ENCODE assay signal across 25 mouse cellular contexts in genomic region chr2:169006549-169006948, GRCm38 (mm10). TPM values are rescaled to one million over a fixed set of nuclear protein-coding genes. Genes with fewer than 3 reads are reported as not detected.
DNase-seq lines count a peak whose midpoint lies in the region; ATAC-seq and TF ChIP-seq lines count a peak whose summit lies in the region.
"Had no signal": no experiment of that assay in that cellular context is flagged by ENCODE, and none has a peak within 500 bp of the region (broad histone marks: within the 10 kb centered on the region; RNA-seq: fewer than 3 reads in every experiment).

No protein-coding gene starts in this region.

- H3K27me3 ChIP-seq in kidney, embryonic 16.5 days (ENCODE audit: insufficient read depth, low read length), result no peaks in the 10 kb centered on the region
- no peaks in the 10 kb centered on the region for H3K27me3 ChIP-seq in myocyte (ENCODE audit: control insufficient read depth, insufficient read depth, insufficient read length)
- H3K27me3 ChIP-seq in hindbrain, embryonic 10.5 days (ENCODE audit: insufficient read depth, poor library complexity, severe bottlenecking), result no peaks in the 10 kb centered on the region
- H3K27me3 ChIP-seq: embryonic facial prominence, embryonic 15.5 days; neural tube, embryonic 15.5 days; stomach, embryonic 15.5 days had no signal

- H3K27ac ChIP-seq in kidney, embryonic 16.5 days (ENCODE audit: low read length), result peak overlapping the region; percentile 15; the same call in 1 of the 2 replicates
- H3K27ac ChIP-seq in hindbrain, embryonic 10.5 days, result no peak overlapping the region
- H3K27ac ChIP-seq: embryonic facial prominence, embryonic 15.5 days; hindbrain, postnatal 0 days; liver, embryonic 14.5 days; neural tube, embryonic 15.5 days; stomach, embryonic 15.5 days had no signal

- peak; percentile 7 for DNase-seq in kidney, adult 11 months
- no peak for DNase-seq in kidney, postnatal 14 days
- peak; percentile 98 for DNase-seq in R1 (ENCODE audit: low read depth, low spot score)
- no peak for DNase-seq in hindbrain, embryonic 10.5 days (ENCODE audit: low spot score)
- DNase-seq in left cerebral cortex, adult 18-20 months (ENCODE audit: low spot score in 2 of 2), result no peak
- DNase-seq: adrenal gland, postnatal 14 days; cerebellum, adult 9-10 months; gastrocnemius, postnatal 10 days; heart, adult 11 months; layer of hippocampus, postnatal 36 days; lung, embryonic 14.5 days; lung, postnatal 36 days; thymus, adult 18-20 months; thymus, postnatal 36 days had no signal

- no peaks in the 10 kb centered on the region for H3K9me3 ChIP-seq in kidney, embryonic 16.5 days (ENCODE audit: low read length)
- no peaks in the 10 kb centered on the region for H3K9me3 ChIP-seq in hindbrain, embryonic 10.5 days
- H3K9me3 ChIP-seq: embryonic facial prominence, embryonic 15.5 days; neural tube, embryonic 15.5 days; stomach, embryonic 15.5 days had no signal

- H3K9ac ChIP-seq in kidney, embryonic 16.5 days (replicated peaks; ENCODE audit: low read length), result no peak overlapping the region
- H3K9ac ChIP-seq: embryonic facial prominence, embryonic 15.5 days; liver, embryonic 14.5 days; lung, embryonic 14.5 days; neural tube, embryonic 15.5 days; stomach, embryonic 15.5 days had no signal

- H3K79me2 ChIP-seq in myocyte (ENCODE audit: control insufficient read depth, insufficient read depth), result no peaks in the 10 kb centered on the region

- TF ChIP-seq POLR2A in myocyte (IDR thresholded peaks at IDR 0.05; ENCODE audit: insufficient read length, low read depth), result no peak

- no peak overlapping the region for H3ac ChIP-seq in myocyte (ENCODE audit: control insufficient read depth, insufficient read length)

- ATAC-seq in kidney, embryonic 16.5 days (ENCODE audit: low FRiP score, low TSS enrichment), result no peak
- no peak for ATAC-seq in megakaryocyte-erythroid progenitor cell, adult 5-6 weeks (replicated peaks; ENCODE audit: low FRiP score, low TSS enrichment, poor library complexity, severe bottlenecking)
- ATAC-seq: forebrain, embryonic 14.5 days; hindbrain, postnatal 0 days; intestine, embryonic 16.5 days had no signal

- H3K4me1 ChIP-seq in kidney, embryonic 16.5 days (ENCODE audit: insufficient read depth, low read length), result peaks cover 40% of the 10 kb centered on the region
- peaks cover 12% of the 10 kb centered on the region for H3K4me1 ChIP-seq in hindbrain, embryonic 10.5 days (replicated peaks)
- H3K4me1 ChIP-seq: stomach, embryonic 15.5 days had no signal

- no peak overlapping the region for H3K4me3 ChIP-seq in kidney, embryonic 16.5 days (ENCODE audit: low read length)
- peak overlapping the region; percentile 8 for H3K4me3 ChIP-seq in myocyte
- H3K4me3 ChIP-seq in hindbrain, embryonic 10.5 days, result no peak overlapping the region
- H3K4me3 ChIP-seq: embryonic facial prominence, embryonic 15.5 days; neural tube, embryonic 15.5 days; stomach, embryonic 15.5 days had no signal

- H3K4me2 ChIP-seq in kidney, embryonic 16.5 days (replicated peaks; ENCODE audit: low read depth, low read length), result no peak overlapping the region
- H3K4me2 ChIP-seq in myocyte (ENCODE audit: low read depth), result no peak overlapping the region
- H3K4me2 ChIP-seq: embryonic facial prominence, embryonic 15.5 days; heart, embryonic 11.5 days; lung, embryonic 14.5 days; neural tube, embryonic 15.5 days; stomach, embryonic 15.5 days had no signal

- 62% methylated on average over 10 of the region's 10 CpGs for WGBS in kidney, embryonic 16.5 days
- 80% methylated on average over 10 of the region's 10 CpGs for WGBS in hindbrain, embryonic 10.5 days

- H3K36me3 ChIP-seq in kidney, embryonic 16.5 days (ENCODE audit: insufficient read depth, low read length), result no peaks in the 10 kb centered on the region
- no peaks in the 10 kb centered on the region for H3K36me3 ChIP-seq in myocyte (ENCODE audit: control insufficient read depth, insufficient read depth)
- no peaks in the 10 kb centered on the region for H3K36me3 ChIP-seq in hindbrain, embryonic 10.5 days
- H3K36me3 ChIP-seq: embryonic facial prominence, embryonic 15.5 days; neural tube, embryonic 15.5 days; stomach, embryonic 15.5 days had no signal

TF ChIP-seq in myocyte, 11 proteins besides CTCF, POLR2A, EP300 and RAD21:
- TF ChIP-seq POLR2AphosphoS2 (IDR thresholded peaks at IDR 0.05; ENCODE audit: insufficient read length, low read depth) (no peak), USF1 (IDR thresholded peaks at IDR 0.05; ENCODE audit: low read depth) (no peak), TCF3 (IDR thresholded peaks at IDR 0.05; ENCODE audit: insufficient read length, low read depth) (no peak), MAX (IDR thresholded peaks at IDR 0.05; ENCODE audit: low read depth) (no peak), MYOG (IDR thresholded peaks at IDR 0.05; ENCODE audit: control insufficient read depth in 1 of 3, insufficient read depth in 1 of 3, insufficient read length in 2 of 3, low read depth in 2 of 3) (no peak), REST (IDR thresholded peaks at IDR 0.05; ENCODE audit: insufficient read depth, insufficient read length) (no peak)
TF ChIP-seq in myocyte: peak in this region for 0.

RNA-seq across cellular contexts. Expression of gene Zfp64, which starts 51.2 kb away (rescaled TPM):
- polyA plus RNA-seq in kidney, embryonic 16.5 days (2015; fragmentation: Nextera tagmentation; extraction: Ambion mirVana), result 30.1 and 33.0 TPM in 2 replicates
- polyA plus RNA-seq in myocyte (2012; fragmentation: generic; extraction: Trizol), result 22.6 TPM
- 39.9 and 41.3 TPM in 2 replicates for polyA plus RNA-seq in hindbrain, embryonic 10.5 days (2016; fragmentation: Nextera tagmentation; extraction: Ambion mirVana)
- total RNA-seq in megakaryocyte-erythroid progenitor cell, adult 5-6 weeks (2014; fragmentation: Nextera tagmentation), result 17.2 and 22.5 TPM in 2 replicates
- total RNA-seq in megakaryocyte-erythroid progenitor cell, adult 5-6 weeks (2017), result 31.3 and 35.5 TPM in 2 replicates
- 10 to 100 TPM; 15.7 to 16.7 TPM for total RNA-seq in left cerebral cortex, adult 18-20 months (2021)

Comparison
In these comparisons a context has a peak if more than half of its experiments do, and no peak if none do; other contexts are left out.
1. DNase-seq: peak in kidney, adult 11 months (single experiment) and R1 (single experiment); none in kidney, postnatal 14 days (single experiment), hindbrain, embryonic 10.5 days (single experiment) and left cerebral cortex, adult 18-20 months (0 of 2).